Comparison of ENCODE assay signal across 21 mouse cellular contexts in genomic region chr8:81586783-81587182, GRCm38 (mm10).
DNase-seq lines count a peak whose midpoint lies in the region; ATAC-seq and TF ChIP-seq lines count a peak whose summit lies in the region.
"Had no signal": no experiment of that assay in that cellular context is flagged by ENCODE, and none has a peak within 500 bp of the region (broad histone marks: within the 10 kb centered on the region; RNA-seq: fewer than 3 reads in every experiment).

No protein-coding gene starts in this region.

- no peaks in the 10 kb centered on the region for H3K79me2 ChIP-seq in CH12.LX (replicated peaks; ENCODE audit: control insufficient read depth, extremely low read depth, insufficient read depth, poor library complexity, severe bottlenecking)

- H3K9ac ChIP-seq in CH12.LX (ENCODE audit: insufficient read depth, low read depth): no peak overlapping the region
- H3K9ac ChIP-seq in liver, embryonic 12.5 days: no peak overlapping the region
- H3K9ac ChIP-seq: forebrain, embryonic 13.5 days; hindbrain, embryonic 12.5 days; hindbrain, embryonic 15.5 days had no signal

- H3K27me3 ChIP-seq in CH12.LX (replicated peaks): no peaks in the 10 kb centered on the region
- H3K27me3 ChIP-seq in liver, embryonic 12.5 days (replicated peaks): no peaks in the 10 kb centered on the region
- H3K27me3 ChIP-seq: forebrain, embryonic 13.5 days; hindbrain, embryonic 12.5 days; hindbrain, embryonic 15.5 days had no signal

- ATAC-seq in megakaryocyte, adult 5-6 weeks (ENCODE audit: poor library complexity, severe bottlenecking): peak; percentile 62; the same call in 1 of the 2 replicates
- no peak for ATAC-seq in liver, embryonic 12.5 days
- ATAC-seq: forebrain, embryonic 13.5 days; forebrain, embryonic 16.5 days had no signal

- TF ChIP-seq RAD21 in CH12.LX (IDR thresholded peaks at IDR 0.05; ENCODE audit: low read depth, low read length): peak; percentile 4

- H3K4me3 ChIP-seq in CH12.LX (replicated peaks in 1 of 3; ENCODE audit: low read depth in 2 of 3, low read length in 2 of 3, poor library complexity in 1 of 3): no peak overlapping the region
- H3K4me3 ChIP-seq in liver, embryonic 12.5 days: no peak overlapping the region
- H3K4me3 ChIP-seq: forebrain, embryonic 10.5 days; forebrain, embryonic 13.5 days; heart, adult 2 months; heart, embryonic 10.5 days; hindbrain, embryonic 12.5 days; hindbrain, embryonic 15.5 days had no signal

- DNase-seq in spleen, postnatal 36 days (ENCODE audit: low spot score in 2 of 2): peak; percentile 22 to 32
- DNase-seq in spleen, postnatal 10 days (ENCODE audit: low spot score in 2 of 2): no peak
- DNase-seq in CH12.LX (ENCODE audit: extremely low read depth): peak; percentile 68
- no peak for DNase-seq in adrenal gland, adult 18-20 months (ENCODE audit: low spot score in 2 of 2)
- DNase-seq in left cerebral cortex, adult 18-20 months (ENCODE audit: low spot score in 2 of 2): no peak
- DNase-seq: adrenal gland, adult 8-10 months; adrenal gland, postnatal 25 days; cerebellum, adult 11-12 months; cerebellum, adult 8-10 months; cerebellum, postnatal 10 days; cerebellum, postnatal 36 days; gastrocnemius, postnatal 10 days; heart, adult 2 months had no signal

- no peak for TF ChIP-seq CTCF in CH12.LX (conservative IDR thresholded peaks at IDR 0.05 in 1 of 2, IDR thresholded peaks at IDR 0.05 in 1 of 2; ENCODE audit: low read depth in 2 of 2, low read length in 2 of 2)

- 74% methylated on average over 5 of the region's 5 CpGs for WGBS in liver, embryonic 12.5 days (ENCODE audit: insufficient replicate concordance)

- peaks cover 4 to 26% of the 10 kb centered on the region in 2 experiments; a peak in 3 of 4 replicates for H3K4me1 ChIP-seq in CH12.LX (ENCODE audit: control insufficient read depth in 1 of 2, insufficient read depth in 2 of 2)
- H3K4me1 ChIP-seq in liver, embryonic 12.5 days: no peaks in the 10 kb centered on the region
- H3K4me1 ChIP-seq: forebrain, embryonic 10.5 days; forebrain, embryonic 13.5 days; heart, embryonic 10.5 days; hindbrain, embryonic 12.5 days; hindbrain, embryonic 15.5 days had no signal

- dilution Hi-C loops in CH12.LX (cut with MboI; ENCODE audit: extremely low pct_ligation_motif_present, extremely low pct_unique_long_range_greater_than_20kb, low sequenced_read_pairs): no loop called here

- H3K4me2 ChIP-seq in CH12.LX (ENCODE audit: insufficient read depth, low read depth, poor library complexity, severe bottlenecking): peak overlapping the region; percentile 67
- H3K4me2 ChIP-seq in liver, embryonic 12.5 days: no peak overlapping the region
- H3K4me2 ChIP-seq: forebrain, embryonic 13.5 days; hindbrain, embryonic 12.5 days; hindbrain, embryonic 15.5 days had no signal

- no peak overlapping the region for H3K27ac ChIP-seq in CH12.LX (ENCODE audit: insufficient read depth, low read depth)
- H3K27ac ChIP-seq in liver, embryonic 12.5 days: no peak overlapping the region
- H3K27ac ChIP-seq: forebrain, embryonic 10.5 days; forebrain, embryonic 13.5 days; heart, adult 2 months; heart, embryonic 10.5 days; hindbrain, embryonic 12.5 days; hindbrain, embryonic 15.5 days had no signal

- no peaks in the 10 kb centered on the region for H3K36me3 ChIP-seq in CH12.LX (replicated peaks in 1 of 2; ENCODE audit: control insufficient read depth in 1 of 2, insufficient read depth in 1 of 2, low read length in 1 of 2)
- H3K36me3 ChIP-seq in liver, embryonic 12.5 days: no peaks in the 10 kb centered on the region
- H3K36me3 ChIP-seq: forebrain, embryonic 10.5 days; heart, embryonic 10.5 days; hindbrain, embryonic 12.5 days; hindbrain, embryonic 15.5 days had no signal

- TF ChIP-seq POLR2A in CH12.LX (IDR thresholded peaks at IDR 0.05; ENCODE audit: low read depth, low read length): no peak

- TF ChIP-seq EP300 in CH12.LX (IDR thresholded peaks at IDR 0.05; ENCODE audit: low read length): peak; percentile 88

- in situ Hi-C loops in CH12.LX (cut with MboI; ENCODE audit: low pct_ligation_motif_present, low pct_unique_long_range_greater_than_20kb, low sequenced_read_pairs): no loop called here

- no peaks in the 10 kb centered on the region for H3K9me3 ChIP-seq in CH12.LX (replicated peaks; ENCODE audit: low read length)
- H3K9me3 ChIP-seq in liver, embryonic 12.5 days (replicated peaks): no peaks in the 10 kb centered on the region
- H3K9me3 ChIP-seq: forebrain, embryonic 10.5 days; forebrain, embryonic 13.5 days; heart, embryonic 10.5 days; hindbrain, embryonic 12.5 days; hindbrain, embryonic 15.5 days had no signal

TF ChIP-seq in CH12.LX, 34 proteins besides CTCF, POLR2A, EP300 and RAD21:
- TF ChIP-seq USF2 (conservative IDR thresholded peaks at IDR 0.05; ENCODE audit: low read depth, low read length) (no peak), MEF2A (IDR thresholded peaks at IDR 0.05; ENCODE audit: borderline replicate concordance, low read depth, low read length) (peak; percentile 53; the same call in 1 of the 2 replicates), IRF4 (IDR thresholded peaks at IDR 0.05; ENCODE audit: low read depth, low read length) (peak; percentile 89), E2F4 (IDR thresholded peaks at IDR 0.05; ENCODE audit: insufficient replicate concordance, low read depth, low read length) (no peak), ETS1 (conservative IDR thresholded peaks at IDR 0.05; ENCODE audit: low read depth, low read length) (peak; percentile 31; the same call in 1 of the 2 replicates), ZMIZ1 (IDR thresholded peaks at IDR 0.05; ENCODE audit: low read depth, low read length) (no peak), SIN3A (IDR thresholded peaks at IDR 0.05; ENCODE audit: low read length) (0 out of 2 replicates have a peak, but pooled peaks have one; percentile 50), USF1 (IDR thresholded peaks at IDR 0.05; ENCODE audit: low read depth, low read length) (no peak), JUND (conservative IDR thresholded peaks at IDR 0.05; ENCODE audit: low read depth, low read length) (0 out of 2 replicates have a peak, but pooled peaks have one; percentile 25), MAFK (IDR thresholded peaks at IDR 0.05; ENCODE audit: insufficient replicate concordance, low read length) (no peak), RCOR1 (conservative IDR thresholded peaks at IDR 0.05; ENCODE audit: low read depth, low read length) (peak; percentile 67; the same call in 1 of the 2 replicates)

Comparison
In these comparisons a context has a peak if more than half of its experiments do, and no peak if none do; other contexts are left out.
1. DNase-seq: peak in spleen, postnatal 36 days (2 of 2) and CH12.LX (single experiment); none in spleen, postnatal 10 days (0 of 2), adrenal gland, adult 18-20 months (0 of 2) and left cerebral cortex, adult 18-20 months (0 of 2).